21 mouse cellular contexts compared by ENCODE assay signal in genomic region chr5:34590702-34591101, GRCm38 (mm10). TPM values are rescaled to one million over a fixed set of nuclear protein-coding genes. Genes with fewer than 3 reads are reported as not detected.
DNase-seq lines count a peak whose midpoint lies in the region; ATAC-seq and TF ChIP-seq lines count a peak whose summit lies in the region.
"Had no signal": no experiment of that assay in that cellular context is flagged by ENCODE, and none has a peak within 500 bp of the region (broad histone marks: within the 10 kb centered on the region; RNA-seq: fewer than 3 reads in every experiment).

No protein-coding gene starts in this region.

- H3K27ac ChIP-seq in forebrain, embryonic 10.5 days = peak overlapping the region; percentile 83
- H3K27ac ChIP-seq in forebrain, postnatal 0 days (ENCODE audit: low read depth, low read length) = no peak overlapping the region
- H3K27ac ChIP-seq in left cerebral cortex, adult 2 months = peak overlapping the region; percentile 53
- H3K27ac ChIP-seq in forebrain, embryonic 12.5 days = peak overlapping the region; percentile 75; the same call in 1 of the 2 replicates
- no peak overlapping the region for H3K27ac ChIP-seq in forebrain, embryonic 16.5 days (ENCODE audit: low read length)
- no peak overlapping the region for H3K27ac ChIP-seq in hindbrain, embryonic 13.5 days
- H3K27ac ChIP-seq: heart, embryonic 10.5 days; hindbrain, embryonic 15.5 days had no signal

- H3K4me1 ChIP-seq in forebrain, embryonic 10.5 days = peaks cover 69% of the 10 kb centered on the region
- no peaks in the 10 kb centered on the region; the same call in 1 of the 2 replicates for H3K4me1 ChIP-seq in forebrain, postnatal 0 days (ENCODE audit: insufficient read depth)
- peaks cover 29% of the 10 kb centered on the region for H3K4me1 ChIP-seq in forebrain, embryonic 12.5 days
- peaks cover 16% of the 10 kb centered on the region for H3K4me1 ChIP-seq in forebrain, embryonic 16.5 days (replicated peaks; ENCODE audit: control insufficient read depth, insufficient read depth, low read length)
- H3K4me1 ChIP-seq in hindbrain, embryonic 13.5 days (replicated peaks) = peaks cover 29% of the 10 kb centered on the region

- no peaks in the 10 kb centered on the region for H3K9me3 ChIP-seq in forebrain, embryonic 10.5 days
- no peaks in the 10 kb centered on the region for H3K9me3 ChIP-seq in forebrain, postnatal 0 days (ENCODE audit: low read length)
- no peaks in the 10 kb centered on the region for H3K9me3 ChIP-seq in forebrain, embryonic 12.5 days
- H3K9me3 ChIP-seq in forebrain, embryonic 16.5 days (ENCODE audit: control insufficient read depth, low read length) = no peaks in the 10 kb centered on the region
- H3K9me3 ChIP-seq in hindbrain, embryonic 13.5 days = no peaks in the 10 kb centered on the region
- H3K9me3 ChIP-seq: embryonic facial prominence, embryonic 10.5 days; heart, embryonic 10.5 days; hindbrain, embryonic 15.5 days had no signal

- WGBS in forebrain, embryonic 10.5 days = 33% methylated on average over 4 of the region's 4 CpGs
- WGBS in forebrain, postnatal 0 days = 14% methylated on average over 4 of the region's 4 CpGs
- 22% methylated on average over 4 of the region's 4 CpGs for WGBS in forebrain, embryonic 12.5 days
- 17% methylated on average over 4 of the region's 4 CpGs for WGBS in forebrain, embryonic 16.5 days
- 39% methylated on average over 4 of the region's 4 CpGs for WGBS in hindbrain, embryonic 13.5 days

- H3K27me3 ChIP-seq in forebrain, embryonic 10.5 days (ENCODE audit: poor library complexity, severe bottlenecking) = no peaks in the 10 kb centered on the region
- H3K27me3 ChIP-seq in forebrain, postnatal 0 days (ENCODE audit: insufficient read depth, low read length) = no peaks in the 10 kb centered on the region
- H3K27me3 ChIP-seq in forebrain, embryonic 12.5 days = no peaks in the 10 kb centered on the region
- no peaks in the 10 kb centered on the region for H3K27me3 ChIP-seq in forebrain, embryonic 16.5 days (replicated peaks; ENCODE audit: control insufficient read depth, insufficient read depth, low read length)
- no peaks in the 10 kb centered on the region for H3K27me3 ChIP-seq in hindbrain, embryonic 13.5 days
- H3K27me3 ChIP-seq: hindbrain, embryonic 15.5 days had no signal

- no peak for ATAC-seq in forebrain, postnatal 0 days
- ATAC-seq in forebrain, embryonic 12.5 days (ENCODE audit: low FRiP score) = peak; percentile 46; the same call in 1 of the 2 replicates
- no peak for ATAC-seq in forebrain, embryonic 16.5 days
- ATAC-seq in hindbrain, embryonic 13.5 days (ENCODE audit: low FRiP score) = no peak
- ATAC-seq: CD4-positive, CD25-positive, alpha-beta regulatory T cell, adult 4 months; intestine, embryonic 16.5 days had no signal

- no peak for TF ChIP-seq CTCF in forebrain, postnatal 0 days (IDR thresholded peaks at IDR 0.05; ENCODE audit: low read depth)
- no peak for TF ChIP-seq CTCF in left cerebral cortex, adult 2 months (IDR thresholded peaks at IDR 0.05)

- intact Hi-C loops in left cerebral cortex, adult 2 months (cut with DNase I) = no loop called here

- H3K4me3 ChIP-seq in forebrain, embryonic 10.5 days = no peak overlapping the region
- no peak overlapping the region for H3K4me3 ChIP-seq in forebrain, postnatal 0 days (ENCODE audit: low read depth, low read length)
- H3K4me3 ChIP-seq in left cerebral cortex, adult 2 months = no peak overlapping the region
- H3K4me3 ChIP-seq in forebrain, embryonic 12.5 days (replicated peaks) = no peak overlapping the region
- H3K4me3 ChIP-seq in forebrain, embryonic 16.5 days (replicated peaks; ENCODE audit: low read length) = no peak overlapping the region
- H3K4me3 ChIP-seq in hindbrain, embryonic 13.5 days = no peak overlapping the region
- H3K4me3 ChIP-seq: embryonic facial prominence, embryonic 10.5 days; heart, embryonic 10.5 days; hindbrain, embryonic 15.5 days had no signal

- H3K4me2 ChIP-seq in forebrain, postnatal 0 days (ENCODE audit: low read depth) = no peak overlapping the region
- H3K4me2 ChIP-seq in forebrain, embryonic 12.5 days = 0 out of 2 replicates have a peak overlapping the region, but pooled peaks have one; percentile 2
- H3K4me2 ChIP-seq in forebrain, embryonic 16.5 days (ENCODE audit: low read length) = no peak overlapping the region
- H3K4me2 ChIP-seq in hindbrain, embryonic 13.5 days = no peak overlapping the region
- H3K4me2 ChIP-seq: hindbrain, embryonic 15.5 days had no signal

- H3K9ac ChIP-seq in forebrain, postnatal 0 days = no peak overlapping the region
- H3K9ac ChIP-seq in forebrain, embryonic 12.5 days = no peak overlapping the region
- peak overlapping the region; percentile 29; the same call in 1 of the 2 replicates for H3K9ac ChIP-seq in forebrain, embryonic 16.5 days (replicated peaks; ENCODE audit: low read depth, low read length)
- no peak overlapping the region; the same call in 1 of the 2 replicates for H3K9ac ChIP-seq in hindbrain, embryonic 13.5 days
- H3K9ac ChIP-seq: hindbrain, embryonic 15.5 days had no signal

- no peak for DNase-seq in forebrain, embryonic 10.5 days (ENCODE audit: extremely low spot score, low spot score)
- no peak for DNase-seq in forebrain, postnatal 0 days
- DNase-seq in left cerebral cortex, adult 2 months (ENCODE audit: extremely low spot score in 1 of 2, low spot score in 2 of 2) = no peak
- no peak for DNase-seq in left cerebral cortex, adult 18-20 months (ENCODE audit: low spot score in 2 of 2)
- DNase-seq in adrenal gland, postnatal 10 days = no peak
- DNase-seq: adrenal gland, postnatal 14 days; B cell, adult 2 months; cerebellum, adult 18-20 months; cerebellum, adult 9-11 months; cerebellum, postnatal 36 days; gastrocnemius, postnatal 36 days; heart, adult 18-20 months; heart, postnatal 14 days had no signal

- H3K36me3 ChIP-seq in forebrain, embryonic 10.5 days (replicated peaks) = peaks cover 19% of the 10 kb centered on the region
- no peaks in the 10 kb centered on the region for H3K36me3 ChIP-seq in forebrain, postnatal 0 days (ENCODE audit: insufficient read depth)
- peaks cover 3% of the 10 kb centered on the region; the same call in 1 of the 2 replicates for H3K36me3 ChIP-seq in forebrain, embryonic 12.5 days (replicated peaks)
- no peaks in the 10 kb centered on the region for H3K36me3 ChIP-seq in forebrain, embryonic 16.5 days (ENCODE audit: control insufficient read depth, insufficient read depth)
- peaks cover 6% of the 10 kb centered on the region for H3K36me3 ChIP-seq in hindbrain, embryonic 13.5 days
- H3K36me3 ChIP-seq: hindbrain, embryonic 15.5 days had no signal

RNA-seq across cellular contexts. Expression of gene Add1, which starts 17.2 kb away (rescaled TPM):
- polyA plus RNA-seq in forebrain, embryonic 10.5 days (2016; fragmentation: Nextera tagmentation; extraction: Ambion mirVana) = 182 and 186 TPM in 2 replicates
- total RNA-seq in forebrain, postnatal 0 days (2014; rRNA removed) = 270 and 334 TPM in 2 replicates
- 165 and 175 TPM in 2 replicates for polyA plus RNA-seq in forebrain, postnatal 0 days (2015; fragmentation: Nextera tagmentation; extraction: Ambion mirVana)
- total RNA-seq in left cerebral cortex, adult 2 months (2021) = 100 to 1,000 TPM; 409 to 413 TPM
- total RNA-seq in left cerebral cortex, adult 18-20 months (2021) = 100 to 1,000 TPM; 426 to 440 TPM
- polyA plus RNA-seq in forebrain, embryonic 12.5 days (2016; fragmentation: Nextera tagmentation; extraction: Ambion mirVana) = 197 and 211 TPM in 2 replicates
- polyA plus RNA-seq in forebrain, embryonic 16.5 days (2015; fragmentation: Nextera tagmentation; extraction: Ambion mirVana) = 224 and 243 TPM in 2 replicates
- 206 and 216 TPM in 2 replicates for polyA plus RNA-seq in hindbrain, embryonic 13.5 days (2015; fragmentation: Nextera tagmentation; extraction: Ambion mirVana)
- total RNA-seq in adrenal gland, postnatal 10 days (2021) = 100 to 1,000 TPM; 135 to 182 TPM

RNA-seq across cellular contexts. Expression of gene Mfsd10, which starts 46.3 kb away (rescaled TPM):
- 95.5 and 97.8 TPM in 2 replicates for polyA plus RNA-seq in forebrain, embryonic 10.5 days (2016; fragmentation: Nextera tagmentation; extraction: Ambion mirVana)
- total RNA-seq in forebrain, postnatal 0 days (2014; rRNA removed) = 59.9 and 78.4 TPM in 2 replicates
- 76.0 and 95.9 TPM in 2 replicates for polyA plus RNA-seq in forebrain, postnatal 0 days (2015; fragmentation: Nextera tagmentation; extraction: Ambion mirVana)
- total RNA-seq in left cerebral cortex, adult 2 months (2021) = 10 to 100 TPM; 40.8 to 54.4 TPM
- total RNA-seq in left cerebral cortex, adult 18-20 months (2021) = 10 to 100 TPM; 43.4 to 45.7 TPM
- 78.7 and 102 TPM in 2 replicates for polyA plus RNA-seq in forebrain, embryonic 12.5 days (2016; fragmentation: Nextera tagmentation; extraction: Ambion mirVana)
- polyA plus RNA-seq in forebrain, embryonic 16.5 days (2015; fragmentation: Nextera tagmentation; extraction: Ambion mirVana) = 93.0 and 119 TPM in 2 replicates
- polyA plus RNA-seq in hindbrain, embryonic 13.5 days (2015; fragmentation: Nextera tagmentation; extraction: Ambion mirVana) = 77.2 and 82.5 TPM in 2 replicates
- 10 to 100 TPM; 36.1 to 53.6 TPM for total RNA-seq in adrenal gland, postnatal 10 days (2021)

Comparison
In these comparisons a context has a peak if more than half of its experiments do, and no peak if none do; other contexts are left out.
1. H3K27ac ChIP-seq: peak in forebrain, embryonic 10.5 days (single experiment), left cerebral cortex, adult 2 months (single experiment) and forebrain, embryonic 12.5 days (single experiment); none in forebrain, postnatal 0 days (single experiment), forebrain, embryonic 16.5 days (single experiment) and hindbrain, embryonic 13.5 days (single experiment).